Mouse (Mus musculus): ENCODE measurements at regions not wholly inside any gene's neighbourhood (a gene's known extent, or its start where the extent isn't known, plus 50 kb on each side); places are given as distances from the start of the nearest gene placed in this dataset.

GRCm38 (mm10) chr16:20895734-20896133 is 161.4 kb upstream of the Thpo start:
- TF ChIP-seq CTCF (IDR thresholded peaks at IDR 0.05; ENCODE audit: insufficient read depth, low read length) (no peak), POLR2A (IDR thresholded peaks at IDR 0.05; ENCODE audit: borderline replicate concordance, extremely low read depth, low read depth, low read length) (no peak)

All from lung, adult 2 months (tissue).